Mouse (Mus musculus): ENCODE data around the gene Fads6.
A peak's percentile ranks its signal among the peaks of the same experiment; 100 is the strongest.

Gene Fads6

DNA sequence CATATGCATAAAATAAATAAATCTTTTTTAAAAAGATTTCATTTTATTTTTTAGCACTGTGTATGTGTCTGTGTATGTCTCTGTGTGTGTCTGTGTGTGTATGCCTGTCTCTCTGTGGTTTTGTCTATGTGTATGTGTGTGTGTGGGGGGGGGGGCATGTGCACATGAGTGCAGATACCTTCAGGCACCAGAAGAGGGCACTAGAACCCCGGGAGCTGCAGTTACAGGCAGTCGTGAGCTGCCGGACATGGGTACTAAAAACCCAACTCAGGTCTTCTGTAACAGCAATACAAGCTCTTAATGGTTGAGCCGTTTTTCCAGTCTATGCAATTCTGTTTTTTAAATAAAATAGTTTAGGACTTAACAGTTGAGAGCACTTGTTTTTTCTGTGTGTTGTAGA, 3.3 kb upstream of the Fads6 start:
- DNase-seq (ENCODE audit: low read depth, low spot score) = no peak

DNA sequence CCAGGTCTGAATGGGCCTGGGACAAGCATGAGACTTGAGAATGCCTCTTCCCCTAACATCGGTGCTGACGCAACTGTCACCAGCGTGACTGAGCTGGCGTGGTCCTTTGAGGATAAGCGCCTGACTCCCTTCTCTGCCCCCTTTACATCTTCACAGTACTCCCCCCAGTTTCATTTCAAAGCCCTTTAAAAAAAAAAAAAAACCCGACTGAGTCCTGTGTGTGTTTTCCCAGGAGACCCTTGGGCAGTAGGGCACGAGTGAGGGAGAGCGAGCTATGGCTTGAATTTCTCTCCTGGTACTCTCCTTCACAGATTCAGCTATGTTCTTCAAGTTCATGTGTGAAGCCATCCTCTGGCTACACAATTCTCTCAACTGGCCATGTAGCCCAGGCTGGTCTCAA, 697 bp upstream of the Fads6 start:
- no peak for DNase-seq (ENCODE audit: low read depth, low spot score)

DNA sequence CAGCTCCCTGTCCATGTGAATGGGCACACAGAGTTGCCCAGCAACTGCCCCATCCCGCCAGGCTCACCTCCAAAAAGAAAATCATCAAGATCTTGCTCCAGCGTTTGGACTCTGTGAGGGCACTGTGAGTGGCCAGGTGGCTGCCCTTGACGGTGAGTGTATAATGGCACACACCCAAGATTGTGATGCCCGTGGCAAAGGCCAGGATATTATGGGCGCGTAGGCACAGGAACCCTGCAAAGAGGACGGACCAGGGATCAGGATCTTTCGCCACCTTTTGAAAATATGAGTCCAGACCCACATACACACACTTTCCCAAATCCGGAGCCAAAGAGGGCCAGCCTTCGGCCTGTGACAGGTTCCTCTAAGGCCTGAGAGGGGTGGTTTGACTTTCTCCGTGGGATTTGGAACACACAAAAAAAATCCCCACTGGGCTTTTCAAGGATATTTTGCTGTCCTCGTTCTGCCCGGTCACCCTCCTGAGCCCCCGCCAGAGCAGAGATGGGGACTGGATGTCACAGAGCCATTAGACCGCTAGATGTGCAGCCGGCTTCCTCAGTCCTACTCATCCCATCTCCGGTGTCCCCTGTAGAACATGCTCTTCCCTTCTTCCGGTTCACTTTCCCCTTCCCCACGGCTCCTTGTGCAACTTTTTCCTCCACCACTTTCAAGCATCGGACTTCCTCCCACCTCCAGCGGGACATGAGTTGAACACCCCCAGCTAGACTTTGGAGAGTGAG, 822 bp downstream of the Fads6 start:
- no peak for DNase-seq (ENCODE audit: low read depth, low spot score)

DNA sequence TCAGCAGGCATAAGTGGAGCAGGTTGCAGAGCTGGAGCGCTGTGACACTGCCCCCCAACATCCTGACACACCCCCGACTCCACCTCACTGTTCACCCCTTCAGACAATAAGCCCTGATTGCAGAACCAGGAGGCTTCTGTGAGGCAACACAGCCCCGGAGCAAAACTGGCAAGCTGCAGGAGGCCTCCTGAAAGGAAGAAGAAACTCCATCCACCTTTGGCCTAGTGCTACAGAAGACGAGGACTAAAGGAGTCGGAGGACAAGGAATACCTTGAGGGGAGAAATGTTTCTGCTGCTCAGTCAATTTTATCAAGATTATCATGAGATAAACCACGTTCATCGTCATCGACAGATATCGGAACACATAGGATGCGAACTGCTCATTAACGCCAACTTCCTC, 1.5 kb downstream of the Fads6 start:
- DNase-seq (ENCODE audit: low read depth, low spot score) = no peak

DNA sequence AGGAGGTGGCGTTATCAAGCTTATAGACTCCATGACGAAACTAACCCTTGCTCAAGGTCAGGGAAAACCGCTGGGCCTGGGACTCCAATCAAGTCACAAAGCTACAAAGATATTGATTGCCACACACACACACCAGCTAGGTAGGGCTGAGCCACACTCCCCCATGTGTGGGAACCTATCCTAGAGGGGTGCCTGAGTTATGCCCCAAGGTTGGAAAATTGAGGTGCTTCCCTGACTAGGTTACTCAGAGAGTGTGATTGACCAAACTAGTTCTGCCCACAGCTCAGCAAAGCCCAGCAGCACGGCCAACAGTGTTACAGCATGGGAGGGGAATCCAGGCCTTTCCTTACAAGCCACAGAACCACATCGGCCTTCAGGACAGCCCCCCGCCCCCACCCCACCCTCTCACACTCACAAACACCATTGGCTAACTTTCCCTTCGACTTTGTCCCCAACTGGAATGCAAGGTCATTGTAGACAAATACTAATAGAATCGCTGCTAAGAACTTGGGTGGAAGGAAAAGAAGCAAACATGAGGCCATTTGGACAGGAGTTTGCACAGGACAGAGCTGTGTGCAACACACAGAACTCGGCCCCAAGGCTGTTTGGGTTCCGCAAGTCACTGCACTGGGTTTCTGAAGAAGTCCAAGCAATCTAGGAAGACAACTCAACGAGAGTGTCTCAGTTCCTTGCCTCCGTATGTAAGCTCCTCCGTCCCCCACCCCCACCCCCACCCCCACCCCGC, 4.7 kb downstream of the Fads6 start:
- no peak for DNase-seq (ENCODE audit: low read depth, low spot score)

DNA sequence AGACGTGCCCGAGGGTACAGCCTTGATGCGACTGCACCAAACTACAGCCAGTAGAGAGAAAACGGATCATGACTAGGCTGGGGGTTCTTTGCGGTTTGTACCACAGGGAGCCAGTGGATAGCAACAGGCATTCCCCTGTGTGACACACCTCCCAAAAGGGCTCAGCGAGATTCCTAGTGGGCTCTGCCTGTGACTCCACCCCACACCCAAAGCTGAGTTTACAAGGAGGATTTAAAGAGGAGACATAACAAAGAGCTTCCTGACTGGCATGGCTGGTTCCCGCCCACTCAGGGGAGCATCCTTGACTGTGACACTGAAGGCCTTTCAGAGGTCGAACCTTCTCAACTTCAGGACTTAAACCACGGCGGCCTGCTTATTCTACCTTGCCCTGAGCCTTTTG, 6.0 kb downstream of the Fads6 start:
- DNase-seq (ENCODE audit: low read depth, low spot score) = no peak

DNA sequence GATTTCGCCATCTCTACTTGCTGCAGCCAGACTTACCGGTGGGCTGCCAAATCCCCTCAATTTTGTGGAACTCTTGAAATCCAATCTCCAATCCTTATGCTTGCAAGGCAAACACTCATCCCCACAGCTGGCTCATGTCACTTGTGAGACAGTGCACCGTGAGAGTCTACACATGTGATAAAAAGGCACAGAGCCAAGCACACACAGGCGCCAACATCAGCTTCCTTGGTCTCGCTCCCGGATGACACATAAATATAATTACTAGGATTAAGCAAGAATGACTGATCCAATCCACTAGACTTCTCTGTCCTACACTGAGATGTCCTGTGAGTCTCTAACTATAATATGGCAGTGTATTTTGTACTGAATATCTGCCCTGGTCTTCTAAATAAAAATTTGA, 6.5 kb downstream of the Fads6 start:
- peak; percentile 88 for DNase-seq (ENCODE audit: low read depth, low spot score)

DNA sequence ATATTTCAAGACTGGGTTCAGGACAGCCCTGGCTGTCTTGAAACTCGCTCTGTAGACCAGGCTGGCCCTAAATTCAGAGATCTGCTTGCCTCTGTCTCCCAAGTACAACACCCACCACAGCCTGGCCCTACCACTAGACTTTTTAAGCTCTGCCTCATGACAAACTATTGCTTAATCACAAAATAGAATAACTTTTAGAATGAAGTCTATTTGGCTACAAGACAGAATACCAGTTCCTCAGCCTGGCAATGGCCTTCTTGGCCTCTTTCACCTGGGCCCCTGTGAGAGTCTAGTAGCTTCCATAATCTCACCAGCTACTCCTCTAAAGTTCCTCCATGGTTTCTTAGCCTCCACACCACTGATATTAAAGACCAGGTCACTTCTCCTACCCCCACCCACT, 7.1 kb downstream of the Fads6 start:
- no peak for DNase-seq (ENCODE audit: low read depth, low spot score)

DNA sequence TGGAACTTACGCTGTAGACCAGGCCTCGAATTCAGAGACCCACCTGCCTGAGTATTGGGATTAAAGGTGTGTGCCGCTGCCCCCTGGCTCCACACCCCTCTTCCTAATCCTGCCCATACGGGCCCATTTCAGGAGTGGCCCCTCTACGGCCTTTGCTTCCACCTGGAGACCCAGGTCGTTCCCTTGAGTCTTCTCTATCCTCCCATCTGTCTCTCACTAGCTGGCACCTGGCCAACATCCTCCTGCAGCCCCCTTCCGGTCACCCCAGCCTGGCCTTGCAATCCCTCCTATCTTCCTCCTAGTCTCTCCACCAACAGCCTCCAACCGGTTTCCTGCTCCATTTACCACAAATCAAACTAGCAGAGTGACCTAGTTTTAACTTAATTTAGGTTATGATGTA, 7.6 kb downstream of the Fads6 start:
- DNase-seq (ENCODE audit: low read depth, low spot score) = no peak

DNA sequence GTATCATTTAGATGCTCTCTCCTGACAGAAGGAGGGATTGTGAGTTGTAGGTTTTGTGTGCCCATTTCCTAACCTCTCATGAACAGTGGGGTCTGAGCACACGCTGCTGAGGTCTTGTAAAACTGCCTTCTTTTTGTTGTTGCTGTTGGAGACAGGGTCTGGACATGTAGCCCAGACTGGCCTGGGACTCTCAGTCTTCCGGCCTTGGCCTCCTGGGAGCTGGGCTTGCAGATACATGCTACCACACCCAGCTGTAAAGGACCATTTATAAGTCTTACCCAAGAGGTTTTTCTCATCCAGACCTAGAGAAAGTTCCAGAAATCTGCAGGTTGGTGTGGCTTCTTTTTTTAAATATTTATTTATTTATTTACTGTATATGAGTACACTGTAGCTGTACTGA, 9.2 kb downstream of the Fads6 start:
- DNase-seq (ENCODE audit: low read depth, low spot score) = no peak

DNA sequence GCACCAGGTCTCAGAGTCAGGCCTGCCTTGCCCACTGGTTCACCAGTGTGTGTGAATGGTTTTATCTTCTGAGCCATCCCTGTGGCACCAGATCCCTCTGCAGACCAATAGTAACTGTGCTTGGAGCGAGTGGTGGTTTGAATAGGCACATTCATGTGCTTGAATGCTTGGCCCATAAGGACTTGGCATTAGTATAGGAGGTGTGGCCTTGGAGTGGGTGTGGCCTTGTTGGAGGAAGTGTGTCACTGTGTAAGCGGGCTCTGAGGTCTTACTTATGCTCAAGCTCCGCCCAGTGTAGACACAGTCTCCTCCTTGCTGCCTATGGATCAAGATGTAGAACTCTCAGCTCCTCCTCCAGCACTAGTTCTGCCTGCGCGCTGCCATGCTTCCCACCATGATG, 10.1 kb downstream of the Fads6 start:
- DNase-seq (ENCODE audit: low read depth, low spot score) = peak; percentile 38

DNA sequence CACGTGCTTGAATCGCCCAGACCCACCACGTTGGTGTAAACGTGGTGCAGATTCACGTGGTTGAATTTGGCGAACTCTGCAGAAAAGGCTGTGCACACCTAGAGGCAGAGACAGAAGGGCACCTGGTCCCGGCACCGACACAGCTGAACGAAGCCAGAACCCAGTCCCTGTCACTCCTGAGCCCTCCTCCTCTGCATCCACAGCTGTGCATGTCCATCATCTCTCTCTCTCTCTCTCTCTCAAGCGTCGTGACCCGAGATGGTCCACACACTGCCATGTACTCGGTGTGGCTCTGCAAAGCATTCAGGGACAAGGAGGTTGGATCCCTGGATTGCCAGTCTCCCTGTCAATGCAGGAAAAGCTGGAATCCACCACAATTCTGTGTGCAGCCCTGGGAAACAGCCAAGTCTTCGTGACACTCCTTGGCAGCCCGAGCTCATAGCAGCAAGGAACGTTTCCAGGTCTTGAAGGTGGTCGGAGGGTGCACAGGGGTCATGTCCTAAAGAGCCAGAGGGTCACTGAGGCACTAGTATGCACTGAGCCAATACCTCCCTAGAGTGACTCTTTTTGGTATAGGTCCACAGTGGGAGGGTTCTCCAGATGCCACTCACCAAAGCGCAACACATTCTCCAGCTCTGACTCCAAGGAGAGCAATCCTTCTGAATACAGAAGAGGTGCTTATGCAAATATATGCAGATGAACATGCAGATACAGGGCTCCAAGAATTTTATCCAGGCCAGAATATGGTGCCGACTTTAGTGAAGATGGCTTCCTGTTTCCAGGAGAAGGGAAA, 11.1 kb downstream of the Fads6 start:
- no peak for DNase-seq (ENCODE audit: low read depth, low spot score)

DNA sequence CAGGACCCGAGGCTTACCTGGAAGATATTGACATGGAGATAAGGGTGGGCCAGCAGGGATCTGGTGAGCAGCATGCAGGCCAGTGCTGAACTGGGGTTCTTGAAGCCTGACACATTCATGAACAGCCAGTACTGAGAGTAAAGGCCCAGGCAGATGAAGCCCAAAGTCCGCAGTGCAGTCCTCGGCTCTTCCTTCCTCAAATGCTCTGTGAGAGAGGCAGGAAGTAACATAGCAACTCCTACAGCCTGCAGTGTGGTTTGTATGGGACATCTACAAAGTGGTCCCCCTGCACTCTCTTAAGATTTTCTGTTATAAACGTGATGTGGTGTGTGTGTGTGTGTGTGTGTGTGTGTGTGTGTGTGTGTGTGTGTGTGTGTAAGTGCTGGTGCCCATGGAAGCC, 12.2 kb downstream of the Fads6 start:
- DNase-seq (ENCODE audit: low read depth, low spot score) = no peak

DNA sequence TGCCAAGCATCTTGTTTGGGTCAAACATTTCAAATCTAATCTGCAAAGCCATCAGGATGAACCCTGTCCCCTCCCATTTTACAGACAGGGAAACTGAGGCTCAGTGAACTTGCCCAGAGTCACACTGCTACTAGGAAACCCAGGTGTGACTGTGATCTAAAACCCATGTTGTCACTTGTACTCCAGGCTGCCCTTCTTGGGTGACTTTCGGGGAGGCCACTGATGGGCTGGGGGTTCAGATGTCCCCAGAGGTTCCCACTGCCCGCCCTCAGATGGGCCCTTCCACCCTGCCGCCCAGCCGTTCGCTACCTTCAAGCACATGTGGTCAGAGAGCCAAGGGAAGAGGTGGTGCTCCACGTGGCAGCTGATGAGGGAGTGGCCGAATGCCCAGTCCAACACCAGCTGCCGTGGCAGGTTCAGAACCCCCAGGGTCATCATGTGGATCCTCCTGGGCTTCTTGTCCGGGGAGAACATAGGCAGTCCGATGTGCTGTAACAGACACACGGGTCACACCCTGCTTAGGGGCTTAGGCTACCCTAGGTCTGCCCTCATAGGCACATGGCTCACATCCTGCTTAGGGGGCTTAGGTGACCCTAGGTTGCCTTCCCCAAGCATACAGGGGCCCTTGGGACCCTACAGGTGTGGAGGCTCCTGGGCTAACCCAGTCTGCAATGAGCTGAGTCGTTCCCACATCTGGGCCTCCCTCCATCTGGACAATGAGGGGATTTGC, 13.4 kb downstream of the Fads6 start:
- no peak for DNase-seq (ENCODE audit: low read depth, low spot score)

DNA sequence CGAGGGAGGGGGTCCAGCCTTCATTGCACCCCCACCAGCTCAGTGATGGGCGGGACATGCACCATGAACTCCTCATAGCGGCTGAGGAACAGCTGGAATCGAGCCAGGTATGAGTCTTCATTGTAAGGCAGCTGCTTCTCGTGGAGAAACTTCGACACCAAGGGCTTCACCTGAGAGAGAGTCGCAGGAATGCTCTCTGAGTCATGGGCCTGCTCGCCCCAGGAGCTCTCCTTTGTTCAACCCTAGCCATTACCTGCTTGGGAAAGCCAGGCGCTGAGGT, 14.0 kb downstream of the Fads6 start:
- no peak for DNase-seq (ENCODE audit: low read depth, low spot score)

DNA sequence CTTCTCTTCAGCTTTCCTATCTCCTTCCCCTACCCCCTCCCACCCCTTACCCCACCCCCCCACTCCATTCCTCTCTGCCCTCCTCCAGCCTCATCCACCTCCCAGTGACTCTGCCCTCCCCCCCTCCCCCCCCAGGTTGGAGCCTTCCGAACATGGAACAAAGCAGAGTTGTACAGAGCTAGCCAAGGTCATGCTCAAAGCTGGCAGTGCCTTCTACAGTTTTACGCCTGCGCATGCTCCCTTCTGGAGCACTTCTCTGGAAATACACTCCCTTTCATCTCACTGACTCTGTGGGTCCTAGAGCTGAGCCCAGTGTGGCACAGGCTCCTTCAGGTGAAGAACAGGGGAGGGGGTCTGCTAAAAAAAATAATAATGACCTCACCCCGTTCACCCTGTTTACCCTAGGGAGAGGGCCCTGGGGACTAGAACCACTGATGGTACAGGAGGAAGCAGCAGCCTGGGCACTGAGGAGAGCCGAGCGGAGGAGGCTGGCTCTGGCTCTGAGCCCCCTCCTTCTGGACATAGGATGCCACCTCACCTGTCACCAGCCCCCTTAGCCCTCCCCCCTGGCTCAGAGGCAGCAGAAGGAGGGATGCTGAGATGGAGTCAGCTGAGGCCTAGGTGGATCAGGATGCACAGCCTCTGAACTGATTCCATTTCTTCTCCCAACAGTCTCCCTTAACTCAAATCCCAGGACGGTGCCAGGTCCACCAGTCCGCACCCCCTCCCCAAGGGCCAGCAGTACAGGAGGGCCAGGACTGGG, 14.6 kb downstream of the Fads6 start:
- DNase-seq (ENCODE audit: low read depth, low spot score) = no peak

DNA sequence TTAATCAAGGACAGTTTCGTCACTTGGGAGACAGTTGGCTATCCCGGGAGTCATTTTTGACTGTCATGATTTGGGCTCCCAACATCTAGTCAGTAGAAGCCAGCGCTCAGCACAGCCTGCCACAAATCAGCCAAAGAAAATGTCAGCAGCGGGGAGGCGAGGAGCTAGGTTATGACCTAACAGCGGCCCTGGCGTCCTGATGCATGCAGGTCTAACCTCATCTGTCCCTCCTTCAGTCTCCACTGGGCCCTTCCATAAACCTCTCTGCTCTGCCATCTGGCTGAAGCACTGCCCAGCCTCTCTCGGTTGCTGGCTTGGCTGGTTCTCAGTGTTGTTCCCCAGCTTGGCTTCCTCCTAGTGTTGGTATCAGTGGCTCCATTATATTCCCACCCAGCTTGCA, 15.2 kb downstream of the Fads6 start:
- DNase-seq (ENCODE audit: low read depth, low spot score) = no peak

DNA sequence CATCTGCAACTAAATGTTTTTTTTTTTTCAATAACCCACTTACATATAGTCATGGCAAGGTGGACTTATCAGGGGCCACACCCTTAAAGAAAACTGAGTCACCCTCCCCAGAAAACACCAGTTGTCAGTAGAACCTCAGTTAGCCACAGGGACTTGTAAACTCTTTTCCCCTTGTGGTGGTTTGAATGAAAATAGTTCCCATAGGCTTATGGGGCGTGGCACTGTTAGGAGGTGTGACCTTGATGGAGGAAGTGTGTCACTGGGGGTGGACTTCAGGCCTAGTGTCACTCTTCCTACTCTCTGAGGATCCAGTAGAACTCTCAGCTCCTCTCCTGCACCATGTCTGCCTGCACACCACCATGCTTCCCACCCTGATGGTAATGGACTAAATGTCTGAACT, 17.7 kb downstream of the Fads6 start:
- DNase-seq (ENCODE audit: low read depth, low spot score) = peak; percentile 87

DNA sequence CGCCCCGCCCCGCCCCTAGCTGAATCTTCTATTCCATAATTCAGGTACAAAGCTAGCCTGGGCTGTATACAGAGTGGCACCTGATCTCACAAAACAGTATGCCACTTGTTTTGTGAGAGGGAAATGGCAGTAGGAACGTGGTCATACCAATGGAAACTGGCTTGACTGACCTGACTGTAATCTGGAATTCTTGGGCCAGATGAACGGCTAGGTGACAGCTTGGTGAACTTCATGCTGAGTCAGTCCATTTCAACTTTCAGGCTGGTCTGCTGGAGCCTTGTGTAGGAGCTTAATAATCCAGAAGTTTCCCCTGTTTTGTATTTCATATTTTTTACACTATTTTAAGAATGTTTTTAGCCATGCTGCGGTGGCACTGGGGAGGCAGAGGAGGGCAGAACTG, 19.3 kb downstream of the Fads6 start:
- peak; percentile 13 for DNase-seq (ENCODE audit: low read depth, low spot score)

DNA sequence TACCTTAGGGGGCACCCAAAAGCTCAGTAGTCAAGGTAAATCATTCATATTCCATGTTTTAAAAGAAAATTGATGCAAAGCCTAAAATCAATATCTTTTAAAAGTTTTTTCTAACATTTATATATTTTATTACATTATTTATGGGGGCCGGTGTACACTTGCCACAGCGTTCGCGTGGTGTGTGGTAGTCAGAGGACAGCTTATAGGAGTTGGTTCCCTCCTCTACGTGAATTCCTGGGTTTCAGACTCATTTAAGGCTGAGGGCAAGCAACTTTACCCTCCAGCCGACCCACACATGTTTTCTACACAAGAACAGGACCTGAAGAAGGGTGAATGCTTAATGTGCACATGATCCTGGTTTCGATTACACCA, 19.9 kb downstream of the Fads6 start:
- DNase-seq (ENCODE audit: low read depth, low spot score) = peak; percentile 26

DNA sequence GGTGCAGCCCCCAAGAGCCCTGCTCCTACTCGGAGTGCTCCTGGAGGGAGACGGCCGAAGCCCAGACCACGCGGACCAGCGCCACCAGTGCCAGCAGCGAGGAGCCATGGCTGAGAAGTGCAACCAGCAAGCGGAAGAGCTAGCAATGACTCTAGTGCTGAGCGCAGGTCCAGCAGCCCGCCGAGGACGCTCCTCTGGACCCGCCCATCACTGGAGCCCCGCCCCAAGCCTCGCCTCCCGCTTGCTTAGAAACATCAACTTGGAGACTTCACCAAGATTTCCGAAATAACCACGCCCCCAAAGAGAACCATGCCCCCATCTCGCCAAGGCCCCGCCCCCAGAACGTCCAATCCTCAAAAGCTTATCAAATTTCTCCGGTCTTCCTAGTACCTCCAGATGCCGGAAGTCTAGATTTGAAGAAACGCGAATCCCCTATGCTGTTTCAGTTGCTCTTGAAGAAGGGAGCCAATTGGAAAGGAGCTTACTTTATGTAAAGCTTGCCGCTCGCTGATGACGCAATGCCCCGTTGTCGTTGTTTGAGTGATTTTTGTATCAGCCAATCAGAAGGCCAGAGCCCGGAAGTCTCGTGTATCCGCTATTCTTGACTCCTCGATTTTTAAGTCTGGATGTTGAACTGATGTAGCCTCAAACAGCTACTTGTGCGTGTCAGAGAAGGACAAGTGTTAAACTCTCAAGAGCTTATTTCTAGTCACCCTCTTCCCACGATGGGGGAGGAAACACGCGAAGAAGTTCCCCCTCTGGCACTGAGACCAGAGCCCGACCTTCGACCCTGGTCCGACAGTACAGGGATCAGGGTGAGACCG, 20.5 kb downstream of the Fads6 start, which contains the start of gene Fdxr:
Fdxr (minus strand) TSS at position 271 of the 824 bp plus-strand sequence.
- DNase-seq (ENCODE audit: low read depth, low spot score) = peak; percentile 100

Data from 3T3-L1 (cell line).